Mouse (Mus musculus): ENCODE results near the gene Prkg1. TPM values are rescaled to one million over a fixed set of nuclear protein-coding genes. Genes with fewer than 3 reads are reported as not detected.

Prkg1 gene
- total RNA-seq (2022): 10 to 100 TPM; 13.9 to 18.1 (median 15.9) TPM

DNA sequence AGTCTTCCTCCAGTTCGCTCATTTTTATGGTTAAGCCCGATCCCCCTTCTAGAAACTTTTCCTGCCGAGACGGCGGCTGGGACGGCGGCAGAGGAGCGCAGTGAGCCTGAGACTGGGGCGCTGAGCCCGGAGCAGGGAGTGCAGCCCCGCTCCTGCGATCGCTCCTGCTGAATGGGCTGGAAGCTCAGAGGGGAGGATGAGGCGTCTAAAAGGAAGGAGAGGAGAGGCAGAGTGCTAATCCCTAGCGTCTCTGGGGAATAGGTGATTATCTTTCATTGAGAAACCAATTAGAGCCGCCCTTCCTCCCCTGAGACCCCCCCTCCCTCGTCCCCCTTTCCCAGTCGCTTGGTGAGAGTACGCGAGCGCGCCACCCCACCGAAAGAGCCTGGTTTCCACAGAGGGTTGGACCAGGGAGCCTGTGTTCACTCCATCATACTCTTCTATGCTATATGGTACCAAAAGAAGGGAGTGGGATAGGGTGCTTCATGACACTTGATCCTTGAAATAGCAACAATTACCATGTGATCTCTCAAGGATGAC, at the start of gene Prkg1:
TSS of gene Prkg1 (minus strand) at position 233 of the 540 bp plus-strand sequence.
- no peak for DNase-seq (ENCODE audit: low spot score in 2 of 2)

GRCm38 (mm10) chr19:31813087-31813486, 48.3 kb upstream of the Prkg1 start:
- DNase-seq (ENCODE audit: low spot score in 2 of 2): no peak

GRCm38 (mm10) chr19:31811371-31811770, 46.5 kb upstream of the Prkg1 start:
- no peak for DNase-seq (ENCODE audit: low spot score in 2 of 2)

DNA sequence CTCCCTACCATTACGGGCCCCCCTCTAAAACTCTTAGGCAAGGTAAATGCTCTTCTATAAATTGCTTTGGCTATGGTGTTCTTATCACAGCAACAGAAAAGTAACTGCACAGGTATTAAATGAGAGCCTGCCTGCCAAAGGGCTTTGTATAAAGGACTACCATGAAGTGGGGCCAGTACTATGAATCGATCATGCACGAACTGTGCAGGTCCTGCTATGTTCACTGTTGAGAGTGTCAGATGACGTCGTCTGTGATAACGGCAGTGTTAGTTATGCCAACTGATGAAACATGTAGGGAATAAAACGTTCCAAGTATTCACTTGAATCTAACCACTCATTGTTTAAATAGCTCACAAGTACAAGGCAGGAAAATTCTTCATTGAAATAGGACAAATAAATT, 40.6 kb upstream of the Prkg1 start:
- no peak for DNase-seq (ENCODE audit: low spot score in 2 of 2)

GRCm38 (mm10) chr19:31795485-31796046, 30.7 kb upstream of the Prkg1 start:
- no peak for DNase-seq (ENCODE audit: low spot score in 2 of 2)

- no peak for DNase-seq (ENCODE audit: low spot score in 2 of 2)
Observed at GRCm38 (mm10) chr19:31791724-31792123, 26.9 kb upstream of the Prkg1 start.

- no peak for DNase-seq (ENCODE audit: low spot score in 2 of 2)
Observed at GRCm38 (mm10) chr19:31781521-31782018, 16.7 kb upstream of the Prkg1 start.

DNA sequence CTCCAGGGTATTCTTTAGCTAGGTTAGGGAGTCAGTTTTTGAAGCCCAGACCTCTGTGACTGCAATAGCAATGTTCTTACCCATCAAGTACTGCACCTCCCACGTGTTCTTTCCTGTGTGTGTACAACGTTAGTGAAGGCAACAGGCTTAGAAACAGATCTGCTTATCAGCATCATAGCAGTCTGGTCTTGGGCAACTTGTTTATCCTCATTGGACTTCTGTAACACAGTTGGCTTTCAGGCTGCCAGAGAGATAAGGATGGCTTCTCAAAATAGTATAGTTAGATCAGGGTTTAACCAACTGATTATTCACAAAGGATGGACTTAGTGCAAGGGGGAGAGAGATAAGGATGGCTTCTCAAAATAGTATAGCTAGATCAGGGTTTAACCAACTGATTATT, 16.2 kb upstream of the Prkg1 start:
- DNase-seq (ENCODE audit: low spot score in 2 of 2): no peak

GRCm38 (mm10) chr19:31780222-31780621, 15.4 kb upstream of the Prkg1 start:
- DNase-seq (ENCODE audit: low spot score in 2 of 2): no peak

GRCm38 (mm10) chr19:31779021-31779420, 14.2 kb upstream of the Prkg1 start:
- no peak for DNase-seq (ENCODE audit: low spot score in 2 of 2)

DNA sequence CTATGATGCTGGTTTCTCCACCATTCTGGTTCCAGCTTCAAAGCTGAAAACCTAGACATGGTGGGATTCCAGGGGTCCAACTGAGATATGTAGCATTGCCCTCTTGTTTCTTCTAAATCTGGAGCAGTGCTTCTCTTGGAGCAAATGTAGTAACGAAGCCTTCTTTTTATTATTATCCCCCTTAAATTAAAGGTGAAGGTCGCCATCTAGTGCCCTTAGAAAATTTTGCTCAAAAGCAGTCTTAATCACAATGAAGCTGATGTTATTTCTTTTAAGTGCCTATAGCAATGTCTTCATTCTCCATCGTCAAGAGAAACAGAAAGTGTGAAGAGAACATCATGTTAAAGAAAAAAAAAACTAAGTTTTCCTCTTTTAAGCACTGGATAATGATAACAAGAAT, 2.2 kb upstream of the Prkg1 start:
- no peak for DNase-seq (ENCODE audit: low spot score in 2 of 2)

- no peak for DNase-seq (ENCODE audit: low spot score in 2 of 2)
Observed at GRCm38 (mm10) chr19:31765451-31765850, 618 bp upstream of the Prkg1 start.

GRCm38 (mm10) chr19:31763951-31764800, 657 bp downstream of the Prkg1 start:
- DNase-seq (ENCODE audit: low spot score in 2 of 2): no peak

- no peak for DNase-seq (ENCODE audit: low spot score in 2 of 2)
Observed at GRCm38 (mm10) chr19:31763246-31763821, 1.5 kb downstream of the Prkg1 start.

DNA sequence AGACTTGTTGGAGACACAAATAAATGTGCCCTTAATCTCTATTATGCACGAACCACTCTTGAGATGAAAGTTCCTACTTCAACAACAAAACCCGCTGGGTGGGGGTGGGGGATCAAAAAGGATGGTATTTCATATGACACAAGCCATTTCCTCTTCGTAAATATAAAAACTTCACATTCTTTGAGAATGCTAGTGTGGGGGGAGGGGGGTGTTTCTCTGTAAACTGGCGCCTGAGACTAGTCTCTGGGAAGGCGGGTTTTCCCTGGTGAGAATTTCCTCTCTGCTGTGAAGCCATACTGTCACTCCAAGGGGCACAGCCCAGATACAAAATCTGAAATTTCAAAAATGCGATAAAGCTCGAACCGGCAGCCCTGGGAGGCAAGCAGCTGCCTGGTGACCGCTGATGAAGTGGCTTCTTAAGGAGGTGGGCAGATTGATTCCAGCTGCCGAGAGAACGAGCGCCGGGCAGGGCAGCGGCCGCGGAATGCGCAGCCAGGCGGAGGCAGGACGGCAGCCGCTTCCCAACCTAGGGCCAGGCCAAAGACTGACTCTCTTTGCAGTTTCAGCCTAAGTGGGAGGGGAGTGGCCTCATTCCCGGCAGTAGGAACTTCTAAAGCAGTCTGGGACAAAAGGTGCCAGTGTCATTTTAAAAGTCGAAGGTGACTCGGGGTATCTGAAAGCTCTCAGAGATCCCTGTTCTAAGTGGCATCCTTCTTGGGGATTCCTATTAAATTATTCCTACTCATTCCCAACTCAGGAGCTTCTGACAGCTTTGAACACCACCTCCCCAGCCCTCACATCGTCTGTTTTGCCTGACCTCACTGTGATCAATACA, 2.2 kb downstream of the Prkg1 start:
- DNase-seq (ENCODE audit: low spot score in 2 of 2): no peak

- DNase-seq (ENCODE audit: low spot score in 2 of 2): no peak
Observed at GRCm38 (mm10) chr19:31759855-31760254, 5.0 kb downstream of the Prkg1 start.

DNA sequence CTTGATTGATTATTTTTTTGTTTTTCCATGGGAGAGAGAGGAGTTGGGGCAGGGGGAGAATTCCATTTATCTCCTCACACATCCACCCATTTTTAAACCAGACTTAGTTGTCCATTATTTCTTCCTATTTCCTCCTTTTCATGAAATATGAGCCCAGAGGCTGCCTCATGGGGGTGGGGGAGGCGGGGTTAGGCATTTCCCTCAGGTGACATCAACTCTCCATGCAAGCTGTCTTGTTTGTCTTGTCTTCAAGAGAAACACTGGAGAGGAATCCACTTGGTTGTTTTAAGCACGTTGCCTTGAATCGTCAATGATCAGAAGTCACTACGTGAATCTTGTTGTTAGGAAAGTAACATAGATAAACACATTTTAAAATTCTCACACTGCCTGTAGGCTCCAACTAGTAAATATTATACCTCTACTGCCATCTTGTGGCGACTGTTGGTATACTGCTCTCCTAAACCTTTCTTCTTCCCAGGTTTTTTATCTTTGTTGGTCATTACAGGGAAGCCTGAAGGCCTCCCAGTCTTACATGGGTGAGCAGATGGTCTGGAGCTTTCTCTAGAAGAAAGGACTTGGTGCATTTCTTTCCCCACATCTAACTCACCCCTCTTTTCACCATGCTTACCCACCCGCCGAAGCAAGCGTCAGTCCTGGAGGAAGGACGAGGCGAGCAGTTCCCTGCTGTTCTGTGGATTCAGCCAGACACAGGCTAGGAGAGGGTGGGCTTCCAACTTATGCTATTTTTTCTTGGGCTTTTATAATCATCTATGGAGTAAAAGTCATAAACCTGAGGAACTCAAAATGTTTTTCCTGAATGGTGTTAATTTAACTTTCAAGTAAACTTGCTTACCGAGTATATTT, 8.7 kb downstream of the Prkg1 start:
- peak in 1 of 2 experiments; percentile 6 for DNase-seq (ENCODE audit: low spot score in 2 of 2)

DNA sequence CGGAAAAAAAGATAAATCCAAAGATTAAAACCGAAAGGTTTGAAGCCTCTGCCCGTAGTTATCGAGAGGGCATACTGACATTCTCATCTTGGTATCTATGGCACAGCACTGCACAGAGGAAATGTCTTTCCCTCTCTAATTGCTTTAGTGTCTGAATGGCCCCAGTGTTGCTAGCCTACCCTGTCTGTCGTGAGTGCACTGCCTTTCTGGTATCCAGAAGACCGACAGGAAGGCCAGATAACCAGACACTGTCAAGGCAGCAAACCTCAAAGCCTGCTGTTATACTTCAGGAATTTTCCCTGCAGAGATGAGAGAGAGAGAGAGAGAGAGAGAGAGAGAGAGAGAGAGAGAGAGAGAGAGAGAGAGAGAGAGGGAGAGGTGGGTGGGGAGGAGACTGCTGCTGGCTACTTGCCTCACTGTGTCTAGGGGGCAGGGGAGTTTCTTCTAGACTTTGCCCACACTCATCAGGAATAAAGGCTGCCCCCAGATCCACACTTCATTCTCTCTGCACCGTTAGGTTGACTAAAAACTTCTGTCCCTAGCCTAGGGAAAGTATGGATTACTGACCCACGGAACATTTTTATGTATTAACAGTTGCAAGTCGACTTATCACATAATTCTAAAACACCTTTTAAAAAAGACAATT, 10.1 kb downstream of the Prkg1 start:
- DNase-seq (ENCODE audit: low spot score in 2 of 2): no peak

DNA sequence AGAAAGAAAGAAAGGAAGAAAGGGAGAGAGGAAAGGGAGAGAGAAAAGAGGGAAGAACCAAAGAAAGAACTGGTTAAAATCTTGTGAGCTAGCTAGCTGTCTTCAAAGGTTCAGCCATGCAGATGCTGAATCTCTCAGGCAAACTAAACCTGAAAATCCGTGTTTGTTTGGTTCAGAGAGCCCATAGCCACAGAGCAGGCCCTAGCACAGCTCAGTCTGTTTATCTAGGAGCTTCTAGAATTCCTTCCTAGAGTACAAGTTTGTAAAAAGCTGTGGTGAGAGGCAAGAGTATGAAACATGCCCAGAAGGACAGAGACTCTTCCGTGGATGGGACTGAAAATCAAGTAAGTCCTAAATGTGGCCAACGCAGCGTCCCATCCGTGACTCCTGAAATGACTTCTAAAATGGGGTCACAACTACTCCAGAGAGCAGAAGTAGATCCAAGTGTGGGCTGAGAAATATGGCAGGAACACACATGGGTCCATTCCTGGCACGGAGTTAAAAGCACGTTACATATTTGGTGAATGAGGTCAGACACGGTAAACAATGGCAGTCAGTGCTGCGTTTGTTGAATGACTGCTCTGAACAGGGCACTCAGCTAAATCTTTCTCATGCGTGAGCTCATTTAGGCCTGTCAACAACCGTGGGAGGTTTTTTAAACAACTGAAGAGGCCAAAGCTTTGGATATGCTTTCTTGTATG, 13.7 kb downstream of the Prkg1 start:
- DNase-seq (ENCODE audit: low spot score in 2 of 2): no peak

Measured in left cerebral cortex, adult 8-10 months (tissue).